Mouse (Mus musculus) layer of hippocampus, adult 2 months (tissue): ENCODE measurements around the gene Pigp. TPM values are rescaled to one million over a fixed set of nuclear protein-coding genes. Genes with fewer than 3 reads are reported as not detected.

Experiments used
- DNase-seq, 2 experiments: peaks; one replicate each; pipeline ENCODE4 v3.0.0; 2022; ENCODE audit warnings: low spot score in 2 of 2
- H3K27ac ChIP-seq: fragments of 200-600 bp; 2 replicates; pipeline ENCODE4 v1.8.1; 2022
- H3K4me3 ChIP-seq: fragments of 200-600 bp; 2 replicates; pipeline ENCODE4 v1.8.1; 2022; ENCODE audit warnings: mild to moderate bottlenecking
- CTCF ChIP-seq: fragments of 200-600 bp; conservative IDR thresholded peaks from 2 replicates; pipeline ENCODE4 v1.8.1; 2022; ENCODE audit warnings: antibody characterized with exemption, mild to moderate bottlenecking, moderate library complexity
- long read RNA-seq, 2 experiments: library from polyadenylated mRNA; stranded (forward); transcript quantifications; one replicate each; pipeline ENCODE4 v2.0.0; 2021; ENCODE audit warnings: borderline mapping rate in 2 of 2
- total RNA-seq, 2 experiments: library from RNA; stranded (reverse); gene quantifications; 2 replicates each; pipeline ENCODE4 v1.2.3; 2021

Pigp gene
- 10 to 100 TPM; 39.8 to 42.8 TPM for total RNA-seq
- long read RNA-seq, experiment 1, transcript Pigp-202 (5 exons, 745 nt), result minor isoform, 5 of 17 reads
- long read RNA-seq, experiment 1, transcript Pigp-203 (5 exons, 966 nt), result major isoform, 6 of 17 reads
- long read RNA-seq, experiment 1, partial matches to known transcripts, result 0 of 17 reads
- long read RNA-seq, experiment 1, other reads (novel, unspliced or antisense), result 2 of 17 reads
- long read RNA-seq, experiment 2, transcript Pigp-203 (5 exons, 966 nt), result minor isoform, 8 of 28 reads
- long read RNA-seq, experiment 2, transcript Pigp-202 (5 exons, 745 nt), result major isoform, 17 of 28 reads
- long read RNA-seq, experiment 2, partial matches to known transcripts, result 0 of 28 reads
- long read RNA-seq, experiment 2, other reads (novel, unspliced or antisense), result 2 of 28 reads

- Histone ChIP-seq H3K4me3 (peak within 1 kb of the TSS; percentile 94), H3K27ac (peak within 1 kb of the TSS; percentile 100)
- DNase-seq, result peak; percentile 34 to 49
- peak; percentile 63 for TF ChIP-seq CTCF
Observed at GRCm38 (mm10) chr16:94371301-94371931, at the start of gene Pigp. TSS of gene Pigp (minus strand) at chr16:94371842.

GRCm38 (mm10) chr16:94420498-94420897 is 48.9 kb upstream of the Pigp start:
- no peak overlapping the region for H3K4me3 ChIP-seq
- TF ChIP-seq CTCF, result peak; percentile 64
- H3K27ac ChIP-seq, result no peak overlapping the region
- no peak for DNase-seq

DNA sequence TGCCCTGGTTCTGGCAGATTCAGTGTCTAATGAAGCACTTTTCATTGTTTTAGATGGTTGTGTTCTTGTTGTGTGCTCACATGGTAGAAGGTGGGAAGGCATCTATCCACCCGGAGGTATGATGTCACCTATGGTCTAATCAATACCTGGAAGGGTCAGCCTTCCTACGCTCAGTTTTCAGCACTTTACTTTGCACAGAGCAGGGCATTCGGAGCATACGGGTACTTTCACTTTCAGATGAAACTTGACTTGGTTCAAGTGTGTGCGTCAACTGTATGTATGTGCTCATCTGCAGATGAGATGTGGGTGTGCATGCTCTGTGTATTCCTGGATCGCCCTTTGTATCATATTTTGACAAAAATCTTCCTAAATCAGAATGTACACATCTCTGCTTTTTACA is 42.5 kb upstream of the Pigp start:
- H3K4me3 ChIP-seq, result no peak overlapping the region
- no peak for DNase-seq
- no peak for TF ChIP-seq CTCF
- no peak overlapping the region for H3K27ac ChIP-seq

DNA sequence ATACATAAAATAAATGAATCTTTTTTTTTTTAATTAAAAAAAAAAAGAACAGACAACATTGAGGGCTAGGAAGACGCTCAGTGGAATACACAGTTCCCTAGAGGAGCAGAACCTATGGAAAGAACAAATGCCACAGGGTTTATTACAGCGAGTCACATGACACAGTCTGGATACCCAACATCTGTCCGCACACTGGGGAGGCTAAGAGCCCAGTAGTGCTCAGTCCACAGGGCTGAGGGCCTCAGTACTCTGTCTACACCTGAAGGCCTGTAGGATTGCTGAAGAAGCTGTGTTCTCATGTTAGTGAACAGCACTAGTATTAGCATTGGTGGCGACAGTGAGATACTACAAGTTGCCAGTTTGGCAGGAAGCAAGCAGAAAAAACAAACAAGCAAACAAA is 41.1 kb upstream of the Pigp start:
- Histone ChIP-seq H3K4me3 (no peak overlapping the region), H3K27ac (peak overlapping the region; percentile 43; the same call in 1 of the 2 replicates)
- DNase-seq, result no peak
- peak; percentile 57 for TF ChIP-seq CTCF

- Histone ChIP-seq H3K27ac (no peak overlapping the region; the same call in 1 of the 2 replicates), H3K4me3 (no peak overlapping the region)
- DNase-seq, result no peak
- TF ChIP-seq CTCF, result no peak
Observed at GRCm38 (mm10) chr16:94412198-94412597, 40.6 kb upstream of the Pigp start.

- H3K4me3 ChIP-seq, result no peak overlapping the region
- no peak for TF ChIP-seq CTCF
- peak overlapping the region; percentile 51 for H3K27ac ChIP-seq
- DNase-seq, result no peak
Observed at GRCm38 (mm10) chr16:94411287-94411686, 39.6 kb upstream of the Pigp start.

DNA sequence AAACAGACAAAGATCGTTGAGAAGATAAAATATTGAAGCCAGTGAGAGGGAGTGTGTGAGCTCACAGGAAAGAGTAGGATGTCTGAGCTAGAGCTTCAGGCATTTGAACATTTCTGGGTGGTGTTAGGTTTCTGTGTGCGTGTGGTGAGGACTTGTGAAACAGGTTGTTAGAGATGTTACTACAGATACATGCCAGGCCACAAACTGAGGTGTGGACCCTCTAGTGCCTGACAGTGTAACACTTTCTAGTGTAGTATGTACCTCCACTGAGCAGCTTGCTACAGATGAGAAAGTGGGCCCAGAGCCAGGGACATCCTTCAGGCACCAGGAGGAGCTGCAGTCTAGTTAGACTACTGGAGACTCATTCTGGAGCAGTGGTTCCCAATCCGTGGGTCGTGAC is 30.5 kb upstream of the Pigp start:
- no peak for DNase-seq
- Histone ChIP-seq H3K27ac (no peak overlapping the region), H3K4me3 (no peak overlapping the region)
- peak; percentile 35 for TF ChIP-seq CTCF

- no peak for DNase-seq
- TF ChIP-seq CTCF, result no peak
- Histone ChIP-seq H3K27ac (no peak overlapping the region), H3K4me3 (no peak overlapping the region)
Observed at GRCm38 (mm10) chr16:94401636-94402035, 30.0 kb upstream of the Pigp start.

DNA sequence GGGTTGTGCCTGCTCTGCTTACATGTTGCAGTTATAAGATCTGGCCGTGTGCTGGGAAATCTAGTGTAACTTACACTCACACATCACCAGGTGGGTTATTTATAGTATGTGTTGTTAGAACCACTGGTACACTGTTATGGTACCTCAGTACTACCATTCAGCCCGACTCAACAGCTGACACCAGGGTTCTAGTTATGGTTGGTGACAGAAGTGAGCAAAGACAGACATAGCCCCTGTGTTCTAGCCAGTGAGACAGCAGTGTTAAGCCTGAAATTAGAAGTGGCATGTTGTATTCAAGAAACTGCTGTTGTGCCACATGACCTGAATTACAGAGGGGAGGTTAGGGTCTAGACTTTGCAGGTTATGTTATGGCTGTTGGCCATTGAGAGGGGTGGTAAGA is 27.5 kb upstream of the Pigp start:
- DNase-seq, result no peak
- Histone ChIP-seq H3K4me3 (no peak overlapping the region), H3K27ac (no peak overlapping the region)
- no peak for TF ChIP-seq CTCF

- Histone ChIP-seq H3K4me3 (no peak overlapping the region), H3K27ac (no peak overlapping the region)
- no peak for DNase-seq
- no peak for TF ChIP-seq CTCF
Observed at GRCm38 (mm10) chr16:94396641-94397040, 25.0 kb upstream of the Pigp start.

- DNase-seq, result no peak
Observed at GRCm38 (mm10) chr16:94395051-94395450, 23.4 kb upstream of the Pigp start.

DNA sequence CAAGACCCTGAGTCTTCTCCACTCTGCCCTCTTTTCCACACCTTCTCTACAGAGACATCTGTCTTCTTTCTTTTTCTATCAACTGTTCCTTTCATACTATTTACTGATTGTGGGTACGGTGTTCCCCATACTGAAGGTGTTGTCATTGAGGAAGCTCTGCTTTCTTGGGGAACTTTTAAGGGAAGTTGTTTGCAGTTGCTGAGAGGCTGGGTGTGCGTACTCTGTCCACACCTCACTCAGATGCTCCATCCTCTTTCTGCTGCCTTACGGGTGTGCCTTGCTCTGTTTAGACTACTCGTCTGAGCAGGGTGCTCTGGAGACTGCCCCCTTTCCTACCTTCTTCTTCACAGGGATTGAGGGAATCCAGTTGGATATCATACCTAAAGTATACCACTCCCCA is 20.7 kb upstream of the Pigp start:
- DNase-seq, result no peak
- no peak for TF ChIP-seq CTCF
- no peak overlapping the region for H3K27ac ChIP-seq
- no peak overlapping the region for H3K4me3 ChIP-seq

More at GRCm38 (mm10) chr16:94395051-94395450, 23.4 kb upstream of the Pigp start:
- Histone ChIP-seq H3K27ac (no peak overlapping the region), H3K4me3 (no peak overlapping the region)
- TF ChIP-seq CTCF, result no peak

- no peak overlapping the region for H3K27ac ChIP-seq
- TF ChIP-seq CTCF, result no peak
Observed at GRCm38 (mm10) chr16:94387690-94388089, 16.0 kb upstream of the Pigp start.

GRCm38 (mm10) chr16:94383277-94383676 is 11.6 kb upstream of the Pigp start:
- no peak for TF ChIP-seq CTCF
- Histone ChIP-seq H3K27ac (no peak overlapping the region), H3K4me3 (no peak overlapping the region)
- no peak for DNase-seq

More at GRCm38 (mm10) chr16:94387690-94388089, 16.0 kb upstream of the Pigp start:
- no peak for DNase-seq
- H3K4me3 ChIP-seq, result no peak overlapping the region
